Mouse (Mus musculus) heart, embryonic 11.5 days (tissue): ENCODE results near the gene Sdk2. TPM values are rescaled to one million over a fixed set of nuclear protein-coding genes. Genes with fewer than 3 reads are reported as not detected.

Experiments
- ATAC-seq: fragments of 200-750 bp; cut with Nextera tagmentation; replicated peaks from 2 replicates; pipeline ENCODE4 v1.8.0; 2017; ENCODE audit warnings: moderate library complexity; ENCODE audit not compliant: insufficient number of reproducible peaks, low FRiP score, low TSS enrichment
- H3K27ac ChIP-seq: fragments of 300-500 bp; sonication (generic); 2 replicates; pipeline ENCODE4 v1.5.1; 2014; ENCODE audit warnings: mild to moderate bottlenecking, low read depth, low read length
- H3K27me3 ChIP-seq: fragments of 300-500 bp; sonication (generic); 2 replicates; pipeline ENCODE4 v1.6.1; 2014; ENCODE audit warnings: mild to moderate bottlenecking, low read length, mixed read lengths; ENCODE audit not compliant: control insufficient read depth, insufficient read depth
- H3K36me3 ChIP-seq: fragments of 300-500 bp; sonication (generic); 2 replicates; pipeline ENCODE4 v1.6.1; 2014; ENCODE audit warnings: mild to moderate bottlenecking, low read length, moderate library complexity, mixed read lengths; ENCODE audit not compliant: control insufficient read depth, insufficient read depth
- H3K4me1 ChIP-seq: fragments of 300-500 bp; sonication (generic); 2 replicates; pipeline ENCODE4 v1.6.1; 2014; ENCODE audit warnings: low read length; ENCODE audit not compliant: control insufficient read depth, insufficient read depth
- H3K4me2 ChIP-seq: fragments of 300-500 bp; sonication (generic); 2 replicates; pipeline ENCODE4 v1.6.1; 2014; ENCODE audit warnings: mild to moderate bottlenecking, moderate library complexity
- H3K4me3 ChIP-seq: fragments of 300-500 bp; sonication (generic); 2 replicates; pipeline ENCODE4 v1.5.1; 2014; ENCODE audit warnings: low read depth, low read length
- H3K9ac ChIP-seq: fragments of 300-500 bp; sonication (generic); 2 replicates; pipeline ENCODE4 v1.6.1; 2014; ENCODE audit warnings: mild to moderate bottlenecking, low read depth, low read length, moderate library complexity
- H3K9me3 ChIP-seq: fragments of 300-500 bp; sonication (generic); replicated peaks from 2 replicates; pipeline ENCODE4 v1.6.1; 2016; ENCODE audit warnings: low read length; ENCODE audit not compliant: control insufficient read depth
- WGBS: fragments of 180-500 bp; shearing (Covaris S2); extraction: QIAGEN DNeasy Blood & Tissue Kit; methylation state at CpG from one replicate; pipeline ENCODE4 v1.1.7; 2014; ENCODE audit not compliant: insufficient replicate concordance; 5-methylcytosine and 5-hydroxymethylcytosine counted together
- polyA plus RNA-seq: library from polyadenylated mRNA; unstranded; fragments of >200 nt; fragmentation: Nextera tagmentation; extraction: Ambion mirVana; gene quantifications from 2 replicates; pipeline ENCODE4 v1.2.1, GENCODE M21; 2014

Gene Sdk2
- polyA plus RNA-seq, 1 experiment from 2014 or later: 1.9 TPM

GRCm38 (mm10) chr11:113892924-113893323, 173.9 kb downstream of the Sdk2 start:
- no peaks in the 10 kb centered on the region for H3K9me3 ChIP-seq
- no peak for ATAC-seq
- no peaks in the 10 kb centered on the region for H3K27me3 ChIP-seq
- 73% methylated on average over 6 of the region's 6 CpGs for WGBS
- H3K9ac ChIP-seq: no peak overlapping the region
- H3K4me2 ChIP-seq: no peak overlapping the region
- H3K4me1 ChIP-seq: no peaks in the 10 kb centered on the region
- no peaks in the 10 kb centered on the region for H3K36me3 ChIP-seq
- H3K27ac ChIP-seq: no peak overlapping the region
- no peak overlapping the region for H3K4me3 ChIP-seq

GRCm38 (mm10) chr11:113892067-113892466, 174.8 kb downstream of the Sdk2 start:
- Histone ChIP-seq H3K36me3 (no peaks in the 10 kb centered on the region), H3K27ac (no peak overlapping the region), H3K4me1 (no peaks in the 10 kb centered on the region), H3K27me3 (no peaks in the 10 kb centered on the region), H3K9me3 (no peaks in the 10 kb centered on the region), H3K4me2 (no peak overlapping the region), H3K9ac (no peak overlapping the region), H3K4me3 (no peak overlapping the region)
- WGBS: 56% methylated on average over 6 of the region's 6 CpGs
- ATAC-seq: no peak

GRCm38 (mm10) chr11:113888156-113888750, 178.6 kb downstream of the Sdk2 start:
- H3K9me3 ChIP-seq: no peaks in the 10 kb centered on the region
- H3K9ac ChIP-seq: no peak overlapping the region
- ATAC-seq: no peak
- H3K4me1 ChIP-seq: no peaks in the 10 kb centered on the region
- 80% methylated on average over 5 of the region's 5 CpGs for WGBS
- no peaks in the 10 kb centered on the region for H3K36me3 ChIP-seq
- no peak overlapping the region for H3K4me3 ChIP-seq
- H3K4me2 ChIP-seq: no peak overlapping the region
- H3K27me3 ChIP-seq: no peaks in the 10 kb centered on the region
- no peak overlapping the region for H3K27ac ChIP-seq

- Histone ChIP-seq H3K9me3 (no peaks in the 10 kb centered on the region), H3K4me1 (no peaks in the 10 kb centered on the region), H3K27me3 (no peaks in the 10 kb centered on the region), H3K36me3 (no peaks in the 10 kb centered on the region), H3K27ac (no peak overlapping the region), H3K4me2 (no peak overlapping the region), H3K4me3 (no peak overlapping the region), H3K9ac (no peak overlapping the region)
- 62% methylated on average over 7 of the region's 7 CpGs for WGBS
- ATAC-seq: no peak
These were observed 180.5 kb downstream of the Sdk2 start for GRCm38 (mm10) chr11:113886299-113886698.

- Histone ChIP-seq H3K27me3 (no peaks in the 10 kb centered on the region), H3K4me3 (no peak overlapping the region), H3K27ac (no peak overlapping the region), H3K4me1 (no peaks in the 10 kb centered on the region), H3K9ac (no peak overlapping the region), H3K36me3 (no peaks in the 10 kb centered on the region), H3K4me2 (no peak overlapping the region), H3K9me3 (no peaks in the 10 kb centered on the region)
- 74% methylated on average over 11 of the region's 11 CpGs for WGBS
- ATAC-seq: no peak
These were observed 181.9 kb downstream of the Sdk2 start for GRCm38 (mm10) chr11:113884962-113885361.

GRCm38 (mm10) chr11:113883031-113883430, 183.8 kb downstream of the Sdk2 start:
- no peaks in the 10 kb centered on the region for H3K4me1 ChIP-seq
- H3K27me3 ChIP-seq: no peaks in the 10 kb centered on the region
- H3K36me3 ChIP-seq: no peaks in the 10 kb centered on the region
- H3K4me3 ChIP-seq: no peak overlapping the region
- no peak for ATAC-seq
- no peak overlapping the region for H3K4me2 ChIP-seq
- WGBS: 71% methylated on average over 8 of the region's 8 CpGs
- H3K27ac ChIP-seq: no peak overlapping the region
- H3K9me3 ChIP-seq: no peaks in the 10 kb centered on the region
- H3K9ac ChIP-seq: no peak overlapping the region

- no peaks in the 10 kb centered on the region for H3K9me3 ChIP-seq
- H3K27ac ChIP-seq: no peak overlapping the region
- no peak overlapping the region for H3K4me3 ChIP-seq
- H3K9ac ChIP-seq: no peak overlapping the region
- no peaks in the 10 kb centered on the region for H3K4me1 ChIP-seq
- no peak for ATAC-seq
- H3K36me3 ChIP-seq: no peaks in the 10 kb centered on the region
- H3K4me2 ChIP-seq: no peak overlapping the region
- WGBS: 87% methylated on average over 6 of the region's 6 CpGs
- H3K27me3 ChIP-seq: no peaks in the 10 kb centered on the region
These were observed 185.0 kb downstream of the Sdk2 start for GRCm38 (mm10) chr11:113881864-113882263.

GRCm38 (mm10) chr11:113867066-113867465, 199.8 kb downstream of the Sdk2 start:
- no peak overlapping the region for H3K27ac ChIP-seq
- H3K4me3 ChIP-seq: no peak overlapping the region
- no peaks in the 10 kb centered on the region; the same call in 1 of the 2 replicates for H3K4me1 ChIP-seq
- H3K36me3 ChIP-seq: no peaks in the 10 kb centered on the region
- H3K4me2 ChIP-seq: no peak overlapping the region
- ATAC-seq: no peak
- no peaks in the 10 kb centered on the region for H3K9me3 ChIP-seq
- 84% methylated on average over 8 of the region's 8 CpGs for WGBS
- no peak overlapping the region for H3K9ac ChIP-seq
- no peaks in the 10 kb centered on the region for H3K27me3 ChIP-seq

- no peaks in the 10 kb centered on the region; the same call in 1 of the 2 replicates for H3K4me1 ChIP-seq
- no peak overlapping the region for H3K27ac ChIP-seq
- no peaks in the 10 kb centered on the region for H3K27me3 ChIP-seq
- no peak overlapping the region for H3K4me2 ChIP-seq
- no peak overlapping the region for H3K9ac ChIP-seq
- H3K9me3 ChIP-seq: no peaks in the 10 kb centered on the region
- H3K36me3 ChIP-seq: no peaks in the 10 kb centered on the region
- no peak overlapping the region for H3K4me3 ChIP-seq
- no peak; the same call in 1 of the 2 replicates for ATAC-seq
- 36% methylated on average over 8 of the region's 8 CpGs for WGBS
These were observed 201.2 kb downstream of the Sdk2 start for GRCm38 (mm10) chr11:113865627-113866026.
